Mouse (Mus musculus): Measurements from ENCODE around the gene Rangap1.

GRCm38 (mm10) chr15:81735075-81735474, 10.3 kb downstream of the Rangap1 start:
- TF ChIP-seq GATA1 (IDR thresholded peaks at IDR 0.05; ENCODE audit: borderline replicate concordance, low read length) (no peak), FLI1 (IDR thresholded peaks at IDR 0.05; ENCODE audit: low read length) (no peak)

Measured in megakaryocyte, embryonic 14.5 days (primary cell).